Mouse (Mus musculus) liver, embryonic 14.5 days (tissue): Measurements from ENCODE around the gene Dvl2.

ENCODE experiments used
- CTCF ChIP-seq: IDR thresholded peaks from 2 replicates; pipeline ENCODE4 v1.5.1; 2016; ENCODE audit warnings: antibody characterized with exemption, low read depth, control low read depth
- EP300 ChIP-seq: IDR thresholded peaks from 2 replicates; pipeline ENCODE4 v1.6.1; 2016; ENCODE audit warnings: antibody characterized with exemption, low read depth

DNA sequence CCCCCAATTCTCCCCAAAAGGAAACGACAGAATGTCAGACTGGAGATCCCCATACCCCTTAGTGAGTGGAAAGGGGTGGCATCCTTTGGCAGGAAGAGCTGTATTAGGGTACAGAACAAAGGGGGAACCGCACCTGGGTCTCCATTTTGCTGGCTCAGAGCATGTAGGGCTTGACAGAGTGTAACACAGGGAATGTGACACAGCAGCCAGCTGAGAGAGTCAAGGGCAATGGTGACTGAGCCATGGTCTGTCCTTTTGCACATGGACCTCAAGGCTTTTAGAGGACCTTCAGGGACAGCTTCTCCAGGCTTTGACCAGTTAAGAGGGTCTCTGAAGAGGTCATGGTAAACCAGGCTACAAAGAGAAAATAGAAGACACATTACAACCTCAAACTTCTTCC is 25.5 kb upstream of the Dvl2 start:
- TF ChIP-seq CTCF: no peak
- no peak for TF ChIP-seq EP300
